Mouse (Mus musculus): ENCODE measurements around the gene Tas1r1. TPM values are rescaled to one million over a fixed set of nuclear protein-coding genes. Genes with fewer than 3 reads are reported as not detected.

Tas1r1 gene
- 0.14 and 0.15 TPM in 2 replicates for polyA plus RNA-seq (2012; rRNA removed)

GRCm38 (mm10) chr4:152038225-152038984 lies at the start of gene Tas1r1:
Gene Tas1r1 (minus strand): TSS chr4:152038568.
- TF ChIP-seq CTCF (IDR thresholded peaks at IDR 0.05; ENCODE audit: extremely low read depth, insufficient read depth, insufficient read length, insufficient replicate concordance) (no peak), POLR2A (IDR thresholded peaks at IDR 0.05; ENCODE audit: low read depth, low read length) (no peak)
- H3K27me3 ChIP-seq (ENCODE audit: control insufficient read depth, insufficient read depth, low read length): no peaks in the 10 kb centered on the region
- H3K27ac ChIP-seq (ENCODE audit: insufficient read depth, low read length): no peak within 1 kb of the TSS
- H3K36me3 ChIP-seq (ENCODE audit: control insufficient read depth, insufficient read depth, low read length): peaks cover 2% of the 10 kb centered on the region
- peaks cover 6% of the 10 kb centered on the region; the same call in 1 of the 2 replicates for H3K4me1 ChIP-seq (ENCODE audit: control insufficient read depth, insufficient read depth, insufficient read length)
- 28% methylated on average over 10 of the region's 10 CpGs for WGBS
- H3K4me3 ChIP-seq (ENCODE audit: extremely low read depth, insufficient read depth, insufficient read length): peak within 1 kb of the TSS; percentile 95
- no peak for DNase-seq (ENCODE audit: low read depth in 1 of 2, low spot score in 2 of 2)

GRCm38 (mm10) chr4:152088133-152088532 lies 49.8 kb upstream of the Tas1r1 start:
- Histone ChIP-seq H3K4me3 (ENCODE audit: extremely low read depth, insufficient read depth, insufficient read length) (no peak overlapping the region), H3K27me3 (ENCODE audit: control insufficient read depth, insufficient read depth, low read length) (peaks cover 9% of the 10 kb centered on the region)

GRCm38 (mm10) chr4:152087211-152088081 lies 49.1 kb upstream of the Tas1r1 start:
- H3K27ac ChIP-seq (ENCODE audit: insufficient read depth, low read length): no peak overlapping the region
- WGBS: 6% methylated on average over 12 of the region's 12 CpGs

More at GRCm38 (mm10) chr4:152088133-152088532, 49.8 kb upstream of the Tas1r1 start:
- Histone ChIP-seq H3K36me3 (ENCODE audit: control insufficient read depth, insufficient read depth, low read length) (no peaks in the 10 kb centered on the region), H3K27ac (ENCODE audit: insufficient read depth, low read length) (no peak overlapping the region), H3K4me1 (ENCODE audit: control insufficient read depth, insufficient read depth, insufficient read length) (no peaks in the 10 kb centered on the region; the same call in none of the 2 replicates)
- TF ChIP-seq POLR2A (IDR thresholded peaks at IDR 0.05; ENCODE audit: low read depth, low read length) (no peak), CTCF (IDR thresholded peaks at IDR 0.05; ENCODE audit: extremely low read depth, insufficient read depth, insufficient read length, insufficient replicate concordance) (no peak)
- DNase-seq (ENCODE audit: low read depth in 1 of 2, low spot score in 2 of 2): no peak
- whole genome bisulfite sequencing: 41% methylated on average over 4 of the region's 4 CpGs

GRCm38 (mm10) chr4:152086505-152087210 lies 48.3 kb upstream of the Tas1r1 start:
- Histone ChIP-seq H3K4me1 (ENCODE audit: control insufficient read depth, insufficient read depth, insufficient read length) (no peaks in the 10 kb centered on the region; the same call in none of the 2 replicates), H3K27ac (ENCODE audit: insufficient read depth, low read length) (0 out of 2 replicates have a peak overlapping the region, but pooled peaks have one; percentile 21), H3K36me3 (ENCODE audit: control insufficient read depth, insufficient read depth, low read length) (no peaks in the 10 kb centered on the region), H3K4me3 (ENCODE audit: extremely low read depth, insufficient read depth, insufficient read length) (peak overlapping the region; percentile 77), H3K27me3 (ENCODE audit: control insufficient read depth, insufficient read depth, low read length) (peaks cover 9% of the 10 kb centered on the region)
- TF ChIP-seq CTCF (IDR thresholded peaks at IDR 0.05; ENCODE audit: extremely low read depth, insufficient read depth, insufficient read length, insufficient replicate concordance) (no peak), POLR2A (IDR thresholded peaks at IDR 0.05; ENCODE audit: low read depth, low read length) (no peak)
- DNase-seq (ENCODE audit: low read depth in 1 of 2, low spot score in 2 of 2): peak in 1 of 2 experiments; percentile 27
- WGBS: under 1% methylated on average over 64 of the region's 92 CpGs

More at GRCm38 (mm10) chr4:152087211-152088081, 49.1 kb upstream of the Tas1r1 start:
- peak overlapping the region; percentile 77; the same call in 1 of the 2 replicates for H3K4me3 ChIP-seq (ENCODE audit: extremely low read depth, insufficient read depth, insufficient read length)
- H3K36me3 ChIP-seq (ENCODE audit: control insufficient read depth, insufficient read depth, low read length): no peaks in the 10 kb centered on the region
- H3K27me3 ChIP-seq (ENCODE audit: control insufficient read depth, insufficient read depth, low read length): peaks cover 9% of the 10 kb centered on the region
- no peak for TF ChIP-seq CTCF (IDR thresholded peaks at IDR 0.05; ENCODE audit: extremely low read depth, insufficient read depth, insufficient read length, insufficient replicate concordance)
- TF ChIP-seq POLR2A (IDR thresholded peaks at IDR 0.05; ENCODE audit: low read depth, low read length): no peak
- DNase-seq (ENCODE audit: low read depth in 1 of 2, low spot score in 2 of 2): no peak
- no peaks in the 10 kb centered on the region; the same call in none of the 2 replicates for H3K4me1 ChIP-seq (ENCODE audit: control insufficient read depth, insufficient read depth, insufficient read length)

- TF ChIP-seq CTCF (IDR thresholded peaks at IDR 0.05; ENCODE audit: extremely low read depth, insufficient read depth, insufficient read length, insufficient replicate concordance) (no peak), POLR2A (IDR thresholded peaks at IDR 0.05; ENCODE audit: low read depth, low read length) (no peak)
- no peak for DNase-seq (ENCODE audit: low read depth in 1 of 2, low spot score in 2 of 2)
- Histone ChIP-seq H3K36me3 (ENCODE audit: control insufficient read depth, insufficient read depth, low read length) (no peaks in the 10 kb centered on the region), H3K4me3 (ENCODE audit: extremely low read depth, insufficient read depth, insufficient read length) (no peak overlapping the region), H3K4me1 (ENCODE audit: control insufficient read depth, insufficient read depth, insufficient read length) (no peaks in the 10 kb centered on the region; the same call in none of the 2 replicates), H3K27ac (ENCODE audit: insufficient read depth, low read length) (no peak overlapping the region), H3K27me3 (ENCODE audit: control insufficient read depth, insufficient read depth, low read length) (peaks cover 9% of the 10 kb centered on the region)
- 83% methylated on average over 7 of the region's 7 CpGs for WGBS
These were observed 46.2 kb upstream of the Tas1r1 start for GRCm38 (mm10) chr4:152084616-152085015.

- H3K27me3 ChIP-seq (ENCODE audit: control insufficient read depth, insufficient read depth, low read length): peaks cover 9% of the 10 kb centered on the region
- H3K27ac ChIP-seq (ENCODE audit: insufficient read depth, low read length): no peak overlapping the region
- WGBS: 88% methylated on average over 7 of the region's 7 CpGs
- TF ChIP-seq CTCF (IDR thresholded peaks at IDR 0.05; ENCODE audit: extremely low read depth, insufficient read depth, insufficient read length, insufficient replicate concordance): no peak
- TF ChIP-seq POLR2A (IDR thresholded peaks at IDR 0.05; ENCODE audit: low read depth, low read length): no peak
- H3K4me3 ChIP-seq (ENCODE audit: extremely low read depth, insufficient read depth, insufficient read length): no peak overlapping the region
- H3K4me1 ChIP-seq (ENCODE audit: control insufficient read depth, insufficient read depth, insufficient read length): no peaks in the 10 kb centered on the region; the same call in none of the 2 replicates
- H3K36me3 ChIP-seq (ENCODE audit: control insufficient read depth, insufficient read depth, low read length): no peaks in the 10 kb centered on the region
- DNase-seq (ENCODE audit: low read depth in 1 of 2, low spot score in 2 of 2): no peak
These were observed 45.3 kb upstream of the Tas1r1 start for GRCm38 (mm10) chr4:152083611-152084220.
